In genomic region chrX:69540811-69541210, GRCm38 (mm10) we compare ENCODE assay signal across 8 mouse cellular contexts.
"Had no signal": no experiment of that assay in that cellular context is flagged by ENCODE, and none has a peak within 500 bp of the region (broad histone marks: within the 10 kb centered on the region; RNA-seq: fewer than 3 reads in every experiment).

No protein-coding gene starts in this region.

- DNase-seq: kidney, adult 2 months; kidney, postnatal 14 days; left cerebral cortex, postnatal 4 days; lung, adult 18-20 months; right cerebral cortex, postnatal 4 days; spleen, adult 18-20 months; thymus, adult 2 months; thymus, postnatal 25 days had no signal
